Mouse (Mus musculus) kidney, adult 2 months (tissue): ENCODE measurements around the gene Ptprn2.

Source experiments
- CTCF ChIP-seq: fragments of 200-500 bp; conservative IDR thresholded peaks from 2 replicates; pipeline ENCODE4 v1.5.1; 2011; ENCODE audit warnings: low read depth, mild to moderate bottlenecking, control low read depth, low read length, moderate library complexity, mixed read lengths; ENCODE audit not compliant: insufficient read depth, insufficient read length
- POLR2A ChIP-seq: fragments of 200-500 bp; IDR thresholded peaks from one replicate; pipeline ENCODE4 v1.6.1; 2011; ENCODE audit warnings: low read depth, low read length, control low read depth

- TF ChIP-seq POLR2A (no peak), CTCF (no peak)
These were observed 227.6 kb downstream of the Ptprn2 start for GRCm38 (mm10) chr12:116713096-116713495.
